Mouse (Mus musculus) brain, embryonic 18.5 days (tissue): ENCODE data around the gene Apold1.

ENCODE experiments used
- DNase-seq: peaks from one replicate; pipeline ENCODE4 v3.0.0-alpha.2; 2012; ENCODE audit warnings: low read depth, low spot score

Gene Apold1

DNA sequence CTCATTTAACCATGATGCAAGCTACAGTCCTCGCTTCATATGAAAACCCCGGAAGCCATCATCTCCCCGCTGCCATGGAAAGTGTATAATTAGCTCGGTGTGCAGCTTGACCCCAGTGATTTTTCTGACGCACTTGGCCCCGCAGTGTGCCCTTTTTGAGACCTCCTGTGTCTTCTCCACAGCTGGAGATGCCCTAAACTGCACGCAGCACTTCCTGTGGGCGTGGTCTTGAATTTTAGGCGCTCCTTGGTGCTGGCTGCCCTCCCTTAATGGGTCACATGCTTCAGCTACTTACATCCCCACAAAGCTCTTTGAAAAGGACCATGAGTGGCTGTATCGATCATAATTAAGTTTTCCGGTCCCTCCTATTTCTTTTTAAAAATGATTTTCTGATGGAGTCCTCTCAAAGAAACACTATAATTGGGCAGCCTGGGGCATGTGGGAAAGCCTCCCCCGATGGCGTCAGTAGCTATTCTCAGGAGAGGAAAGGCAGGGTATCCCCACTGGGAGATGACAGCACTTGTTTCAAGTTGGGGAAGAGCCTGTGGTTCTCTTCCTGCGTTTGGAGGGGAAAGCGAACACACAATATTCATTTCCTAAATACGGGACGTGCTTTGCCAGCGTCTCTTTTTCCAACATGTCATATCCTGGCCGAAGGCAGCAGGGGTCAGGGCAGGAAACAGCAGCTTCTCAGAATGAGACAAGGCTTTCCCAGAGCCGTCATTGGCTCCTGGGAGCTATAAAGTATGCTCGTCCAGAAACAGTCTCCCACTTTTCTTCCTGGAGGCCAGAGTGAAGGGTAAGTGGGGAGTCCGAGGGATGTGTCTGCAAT lies at the start of gene Apold1:
Apold1 (plus strand) TSS at position 488 of the 832 bp plus-strand sequence.
- no peak for DNase-seq

DNA sequence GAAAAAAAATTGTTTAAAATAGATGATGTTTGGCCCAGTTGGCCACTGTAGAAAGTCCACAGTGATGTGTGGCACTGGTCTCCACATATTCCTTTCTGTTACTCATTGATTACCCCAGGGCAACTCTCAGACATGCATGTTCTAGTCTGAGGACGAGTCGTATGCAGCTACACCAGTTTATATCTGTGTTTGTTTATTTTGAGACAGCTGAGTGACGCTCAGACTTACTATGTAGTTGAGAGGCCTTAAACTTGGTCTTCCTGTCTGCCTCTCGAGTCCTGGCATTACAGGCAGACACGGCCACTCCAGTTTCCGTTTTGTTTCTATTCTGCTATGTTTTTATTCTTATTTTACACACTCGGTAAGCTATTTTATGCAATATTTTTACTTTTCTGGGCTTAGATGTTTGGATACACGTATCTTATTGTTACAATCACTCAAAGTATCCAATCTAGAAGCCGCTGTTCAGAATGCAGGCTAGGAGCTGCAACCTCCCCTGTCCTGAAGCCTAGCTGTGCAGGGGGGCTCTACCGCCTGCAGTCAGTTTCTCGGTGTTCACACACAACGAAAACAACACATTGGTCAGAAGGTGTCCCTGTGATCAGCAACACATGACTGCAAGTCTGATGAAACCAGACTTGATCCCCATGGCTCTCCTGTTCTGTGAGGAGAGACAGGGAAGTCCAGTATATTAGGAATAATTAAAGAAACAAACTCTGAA lies 48.9 kb upstream of the Apold1 start:
- DNase-seq = no peak

GRCm38 (mm10) chr6:134933207-134933558 lies 48.3 kb upstream of the Apold1 start:
- DNase-seq = no peak

- no peak for DNase-seq
These were observed 47.2 kb upstream of the Apold1 start for GRCm38 (mm10) chr6:134934305-134934704.

DNA sequence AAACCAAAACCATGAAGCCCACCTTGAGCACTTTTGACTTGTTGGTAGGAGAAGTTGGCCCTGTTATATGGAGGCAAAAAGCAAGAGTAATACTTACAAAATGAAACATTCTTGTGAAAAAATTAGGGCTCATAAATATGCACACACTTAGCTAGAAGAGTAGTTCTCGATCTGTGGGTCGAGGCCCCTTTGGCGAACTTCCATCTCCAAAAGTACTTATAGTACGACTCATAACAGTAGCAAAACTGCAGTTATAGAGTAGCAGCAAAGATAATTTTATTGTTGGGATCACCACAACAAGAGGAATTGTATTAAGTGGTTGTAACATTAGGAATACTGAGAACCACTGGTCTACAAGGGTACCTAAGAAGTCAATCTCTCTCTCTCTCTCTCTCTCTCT lies 41.7 kb upstream of the Apold1 start:
- DNase-seq = no peak

- no peak for DNase-seq
These were observed 37.6 kb upstream of the Apold1 start for GRCm38 (mm10) chr6:134943759-134944407.

DNA sequence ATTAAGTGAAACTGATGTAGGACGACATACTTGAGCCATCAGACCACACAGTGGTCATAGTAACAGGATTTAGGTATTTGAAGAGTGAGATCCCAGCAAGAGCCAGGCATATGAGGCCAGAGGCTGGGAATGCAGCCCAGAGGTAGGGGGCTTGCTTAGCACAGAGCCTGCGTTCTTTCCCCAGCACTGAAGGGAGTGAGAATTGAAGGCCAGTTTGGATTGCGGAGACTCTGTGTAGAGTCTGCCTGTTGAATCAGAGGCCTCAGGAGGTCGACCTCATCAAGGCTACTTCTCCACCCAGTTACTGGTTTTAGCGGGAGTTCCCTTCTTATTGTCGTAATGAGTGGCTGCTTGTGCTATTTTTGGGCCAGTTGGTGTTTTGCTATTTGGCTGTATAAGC lies 35.5 kb upstream of the Apold1 start:
- DNase-seq = no peak

DNA sequence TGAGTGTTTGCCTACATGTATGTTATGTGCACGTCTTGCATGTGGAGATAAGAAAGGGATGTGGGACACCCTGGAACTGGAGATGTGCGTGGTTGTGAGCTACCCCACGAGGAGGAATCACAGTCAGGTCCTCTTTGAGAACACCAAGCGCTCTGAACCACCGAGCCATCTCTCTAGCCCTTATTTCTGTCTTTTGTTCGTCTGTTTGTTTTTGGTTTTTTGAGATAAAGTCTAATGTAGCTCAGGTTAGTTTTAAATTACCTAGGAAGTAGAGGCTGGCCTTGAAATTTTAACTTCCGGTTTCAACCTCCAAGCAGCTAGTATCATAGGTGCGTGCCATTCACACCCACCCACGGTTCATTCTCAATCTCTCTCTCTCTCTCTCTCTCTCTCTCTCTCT lies 34.7 kb upstream of the Apold1 start:
- DNase-seq = no peak

GRCm38 (mm10) chr6:134947311-134948087 lies 34.0 kb upstream of the Apold1 start:
- DNase-seq = no peak

- no peak for DNase-seq
These were observed 32.9 kb upstream of the Apold1 start for GRCm38 (mm10) chr6:134948522-134949061.

- no peak for DNase-seq
These were observed 32.3 kb upstream of the Apold1 start for GRCm38 (mm10) chr6:134949241-134949640.

DNA sequence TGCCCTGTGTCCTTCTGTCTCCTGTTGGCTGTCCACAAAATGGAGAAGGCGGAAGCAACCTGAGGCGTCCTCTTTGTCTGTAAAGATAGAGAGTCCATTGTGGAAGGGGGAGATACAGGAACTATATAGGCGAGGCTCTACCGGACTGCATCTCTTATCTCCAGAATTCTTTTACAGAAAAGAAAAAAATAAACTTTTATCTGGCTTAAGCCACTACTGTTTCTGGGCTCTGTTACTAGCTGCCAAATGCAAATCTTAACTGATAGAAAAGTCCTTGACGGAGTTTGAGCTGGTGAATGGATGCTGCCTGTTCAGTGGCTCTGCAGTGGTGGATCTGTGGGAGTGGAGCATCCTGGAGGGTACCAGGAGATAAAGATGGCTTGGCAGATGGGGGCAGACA lies 30.2 kb upstream of the Apold1 start:
- no peak for DNase-seq

DNA sequence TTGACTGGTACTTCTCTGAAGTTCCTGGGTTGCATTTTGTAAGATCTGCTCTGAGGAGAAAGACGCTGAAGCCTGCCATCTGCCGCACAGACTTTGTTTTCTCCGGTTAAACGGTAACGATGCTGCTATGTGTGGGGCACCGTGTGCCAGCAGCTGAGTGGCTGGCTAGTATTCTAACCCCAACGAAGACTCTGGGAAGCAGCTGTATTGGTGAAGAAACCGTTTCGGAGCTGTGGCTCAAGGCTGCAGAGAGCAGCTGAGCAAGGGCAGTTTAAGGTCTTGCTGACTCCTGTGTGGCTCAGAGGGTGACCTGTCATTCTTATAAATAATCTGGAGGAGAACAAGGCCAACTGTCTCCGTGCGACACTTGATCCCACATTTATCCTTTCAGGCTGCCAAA lies 27.5 kb upstream of the Apold1 start:
- DNase-seq = no peak

- no peak for DNase-seq
These were observed 25.1 kb upstream of the Apold1 start for GRCm38 (mm10) chr6:134956388-134956787.

- DNase-seq = no peak
These were observed 20.2 kb upstream of the Apold1 start for GRCm38 (mm10) chr6:134961286-134961685.

DNA sequence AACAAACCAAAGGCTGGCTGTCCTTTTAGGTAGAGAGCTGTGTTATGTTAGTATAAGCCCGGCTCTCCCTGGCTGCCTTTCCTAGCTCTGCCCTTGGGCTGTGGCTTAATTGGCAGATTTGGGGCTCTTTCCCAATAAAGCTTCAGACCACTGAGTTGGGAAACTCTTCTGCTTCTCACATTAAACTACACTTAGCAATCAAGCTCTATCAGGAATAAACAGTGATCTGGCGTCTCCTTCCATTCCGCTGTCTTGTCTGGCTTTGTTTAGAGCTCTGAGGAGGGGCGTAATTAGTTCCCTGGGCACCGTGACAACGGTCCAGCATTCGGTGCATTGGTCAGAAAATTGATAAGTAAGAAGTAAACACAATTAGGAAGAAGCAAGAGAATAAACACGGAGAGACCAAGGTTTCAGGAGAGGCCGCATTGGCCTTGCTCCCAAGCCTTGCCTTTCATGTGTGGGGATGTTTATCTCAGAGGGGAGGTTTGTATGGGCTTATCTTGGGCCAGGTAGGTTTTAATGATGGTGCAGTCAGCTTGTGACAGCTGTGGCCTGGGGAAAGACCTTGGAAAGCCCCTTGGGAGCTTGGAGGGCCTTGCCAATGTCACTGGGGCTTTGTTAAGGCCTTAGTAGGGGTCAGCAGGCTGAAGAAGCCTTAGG lies 19.5 kb upstream of the Apold1 start:
- no peak for DNase-seq

DNA sequence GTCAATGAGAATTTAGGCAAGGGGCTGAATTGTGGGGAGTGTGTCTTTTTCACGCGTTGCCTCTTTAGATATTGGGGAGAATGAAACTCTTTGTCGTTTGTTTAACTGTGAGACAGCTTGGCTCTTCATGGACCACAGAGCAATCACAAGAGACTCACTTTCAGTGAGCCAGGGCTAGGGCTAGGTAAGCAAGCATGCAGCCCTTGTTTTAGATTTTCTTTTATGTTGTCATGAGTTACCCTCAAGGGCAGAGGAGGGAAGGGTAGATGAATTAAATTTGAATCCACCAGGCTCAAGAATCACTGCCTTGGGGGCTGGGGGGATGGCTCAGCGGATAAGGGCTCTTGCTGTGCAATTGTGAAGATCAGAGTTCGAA lies 19.0 kb upstream of the Apold1 start:
- DNase-seq = no peak

DNA sequence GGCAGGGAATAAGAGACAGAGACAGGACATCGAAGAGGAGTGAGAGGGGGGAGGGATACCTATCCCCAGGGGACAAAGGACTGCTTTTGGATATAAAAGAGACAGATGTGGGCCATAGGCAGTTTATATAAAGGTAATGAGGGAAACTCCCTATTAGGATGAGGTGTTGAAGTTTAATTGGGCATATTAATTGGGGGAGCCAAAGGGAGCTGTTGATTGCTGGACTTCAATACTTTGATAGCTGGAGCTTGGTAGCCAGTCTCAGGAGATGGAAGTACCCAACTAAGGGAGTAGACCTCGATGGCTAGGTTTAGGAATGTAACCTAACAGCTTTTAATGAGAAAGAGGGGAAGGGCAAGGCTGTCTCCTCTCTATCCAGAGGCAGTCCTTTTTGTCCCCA lies 17.6 kb upstream of the Apold1 start:
- DNase-seq = no peak

GRCm38 (mm10) chr6:134966681-134967080 lies 14.8 kb upstream of the Apold1 start:
- DNase-seq = no peak

DNA sequence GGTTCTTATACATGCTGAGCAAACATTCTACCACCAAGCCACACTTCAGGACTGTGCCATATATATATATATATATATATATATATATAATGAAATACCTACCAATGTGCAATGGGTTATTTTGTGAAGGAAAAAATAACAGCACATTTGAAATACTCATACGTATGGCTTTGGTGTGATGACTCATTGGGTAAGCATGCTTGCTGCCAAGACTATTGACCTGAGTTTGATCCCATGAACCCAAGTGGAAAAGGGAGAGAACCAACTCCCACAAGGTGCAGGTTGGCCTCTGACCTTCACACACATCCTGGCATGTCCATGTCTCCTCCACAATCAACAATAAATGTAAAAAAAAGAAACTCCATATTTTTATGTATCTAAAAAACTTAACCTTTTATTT lies 13.2 kb upstream of the Apold1 start:
- DNase-seq = no peak

DNA sequence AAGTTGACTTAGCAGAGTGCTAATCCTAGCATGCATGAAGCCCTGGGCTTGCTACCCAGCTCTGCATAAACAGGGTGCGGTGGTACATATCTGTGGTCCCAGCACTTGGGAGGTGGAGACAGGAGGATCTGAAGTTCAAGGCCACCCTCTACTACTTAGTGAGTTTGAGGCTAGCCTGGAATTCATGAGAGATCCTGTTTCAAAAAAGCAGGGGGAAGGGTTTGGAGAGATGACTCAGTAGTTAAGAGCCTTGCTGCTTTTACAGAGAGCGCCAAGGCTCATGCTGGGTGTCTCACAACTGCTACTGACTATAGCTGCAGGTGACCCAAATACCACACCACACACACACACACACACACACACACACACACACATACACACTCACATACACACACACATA lies 12.0 kb upstream of the Apold1 start:
- no peak for DNase-seq
